Mouse (Mus musculus): Measurements from ENCODE around the gene Capn1.

Capn1 gene

DNA sequence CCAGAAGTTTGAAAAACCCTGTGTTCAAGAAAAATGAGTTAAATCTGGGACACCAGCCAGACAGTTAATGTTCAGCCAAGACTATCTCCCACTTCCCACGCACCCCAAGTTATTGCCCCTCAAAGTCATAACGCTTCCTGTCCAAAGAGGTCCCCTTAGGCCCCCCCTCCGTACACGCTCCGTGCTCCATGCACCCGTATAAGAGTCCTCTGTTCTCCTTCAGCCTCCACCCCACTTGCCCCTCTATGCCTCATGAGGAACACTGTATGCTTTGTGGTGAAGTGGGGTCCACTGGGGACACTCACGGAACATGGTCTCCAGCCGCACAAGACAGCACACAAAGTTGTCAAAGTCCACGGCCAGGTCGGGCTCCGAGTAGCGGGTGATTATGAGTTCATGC lies 25.7 kb downstream of the Capn1 start:
- DNase-seq (ENCODE audit: low read depth), result no peak

DNA sequence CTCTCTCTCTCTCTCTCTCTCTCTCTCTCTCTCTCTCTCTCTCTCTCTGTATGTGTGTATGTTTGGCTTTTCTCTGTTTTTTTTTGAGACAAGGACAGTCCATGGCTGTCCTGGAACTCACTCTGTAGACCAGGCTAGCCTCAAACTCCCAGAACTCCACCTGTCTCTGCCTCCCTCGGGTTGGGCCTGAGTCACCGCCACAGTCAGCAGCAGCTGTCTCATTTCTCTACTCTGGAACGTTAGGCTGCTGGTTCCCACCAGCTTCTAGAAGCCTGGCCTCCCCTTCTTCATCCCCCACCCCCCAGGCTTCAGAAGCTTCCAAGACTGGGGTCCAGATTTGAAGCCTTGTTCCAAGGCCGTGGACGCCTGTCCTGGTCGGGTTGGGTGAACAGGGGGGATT lies 26.1 kb downstream of the Capn1 start:
- no peak for DNase-seq (ENCODE audit: low read depth)

DNA sequence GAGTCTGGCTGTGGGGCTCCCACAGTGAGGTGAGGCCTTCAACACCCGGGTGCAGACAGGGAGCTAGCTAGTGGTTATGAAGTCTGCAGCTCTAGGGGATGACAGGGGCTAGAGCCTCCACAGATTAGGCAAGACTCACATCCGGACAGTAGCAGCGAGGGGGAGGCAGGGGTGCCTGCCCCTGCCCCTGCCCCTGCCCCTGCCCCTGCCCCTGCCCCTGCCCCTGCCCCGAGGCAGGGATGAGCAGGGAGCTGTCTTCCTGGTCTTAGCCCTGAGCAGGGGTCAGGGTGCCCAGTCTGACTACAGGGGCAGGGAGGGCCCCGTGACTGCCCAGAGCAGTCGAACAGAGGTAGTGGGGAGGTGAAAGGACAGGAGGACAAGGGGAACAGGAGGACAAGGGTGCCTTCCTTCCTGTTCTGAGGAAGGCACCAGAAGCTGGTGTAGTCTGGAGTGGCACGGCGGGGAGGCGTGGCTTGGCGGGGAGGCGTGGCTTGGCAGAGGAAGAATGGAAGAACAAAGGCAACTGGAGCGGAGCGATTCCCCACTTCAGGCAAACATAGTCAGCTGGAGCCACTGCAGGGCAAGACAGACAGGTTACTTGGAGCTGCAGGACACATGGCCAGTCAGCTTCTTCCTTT lies 26.8 kb downstream of the Capn1 start:
- DNase-seq (ENCODE audit: low read depth), result peak; percentile 84

DNA sequence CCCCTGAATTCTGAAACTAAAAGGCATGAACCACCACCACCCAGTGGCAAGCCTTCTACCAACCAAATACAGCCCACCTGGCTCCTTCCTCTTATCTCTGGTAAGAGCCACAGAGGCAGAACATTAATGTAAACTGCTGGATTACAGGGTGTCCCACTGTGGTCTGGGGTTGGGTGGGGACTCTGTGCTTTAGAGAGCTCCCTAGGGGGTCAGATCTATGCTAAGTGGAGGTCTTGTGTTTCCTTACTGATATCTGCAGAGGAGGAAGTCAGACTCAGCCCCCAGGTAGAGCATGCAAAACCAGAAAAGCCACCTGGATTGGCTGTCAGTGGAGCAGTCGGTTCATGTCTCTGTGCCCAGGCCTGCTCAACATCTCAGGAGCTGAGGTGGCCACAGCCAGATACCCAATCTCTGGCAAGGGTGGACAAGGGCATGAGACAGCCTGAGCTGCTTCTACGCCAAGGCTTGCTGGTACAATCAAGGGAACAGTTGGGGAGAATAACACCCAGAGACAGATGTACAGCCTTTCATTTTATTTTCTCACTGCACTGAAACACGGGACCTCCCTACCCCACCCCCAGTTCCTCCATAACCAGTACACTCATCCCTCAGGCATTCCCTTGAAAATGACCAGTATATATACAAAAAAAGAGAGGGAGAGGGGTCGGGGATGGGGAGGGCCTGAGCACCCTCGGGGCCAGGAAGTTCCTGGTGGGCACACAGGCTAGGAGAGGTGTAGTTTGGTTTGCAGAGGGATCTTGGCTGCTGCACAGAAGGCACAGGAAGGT lies 27.5 kb downstream of the Capn1 start:
- DNase-seq (ENCODE audit: low read depth), result peak; percentile 86

DNA sequence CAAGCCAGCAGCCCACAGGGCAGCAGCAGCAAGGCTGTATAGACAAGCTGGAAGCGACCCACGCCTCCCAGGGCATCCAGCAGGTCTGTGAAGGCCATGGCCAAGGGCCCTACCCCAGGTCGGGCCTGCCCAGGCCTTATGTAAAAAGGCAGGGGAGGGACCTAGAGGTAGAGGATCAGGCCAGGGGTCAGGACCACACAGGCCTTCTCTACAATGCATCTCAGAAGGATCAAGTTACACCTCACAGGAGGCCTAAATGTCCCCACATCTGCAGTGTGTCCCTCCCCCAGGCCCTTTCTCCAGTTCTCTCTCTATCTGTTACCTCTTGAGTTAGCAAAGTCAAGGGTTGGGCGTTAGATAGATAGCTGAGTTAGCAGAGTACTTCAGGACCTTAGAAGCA lies 29.7 kb downstream of the Capn1 start, which contains the start of gene Slc22a20:
Gene Slc22a20 (minus strand): TSS at position 101 of the 400 bp plus-strand sequence.
- DNase-seq (ENCODE audit: low read depth), result no peak

DNA sequence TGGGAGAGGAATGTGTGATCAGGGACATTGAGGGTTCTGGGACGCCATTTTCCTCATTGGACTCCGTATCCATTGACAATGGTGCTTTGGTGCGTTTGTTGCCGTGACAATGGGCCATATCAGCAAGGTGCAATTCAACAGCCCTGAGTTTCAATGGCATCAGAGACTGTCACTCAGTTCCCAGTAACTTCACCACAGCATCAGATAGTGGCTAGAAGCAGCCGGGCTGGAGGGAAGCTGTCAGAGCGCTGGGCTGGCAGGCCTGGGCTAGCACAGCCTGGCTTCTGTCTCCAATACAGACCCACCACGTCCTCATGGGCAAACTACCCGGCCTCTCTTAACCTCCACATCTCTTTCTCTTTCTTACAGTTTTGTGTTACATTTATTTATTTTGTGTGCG lies 35.2 kb downstream of the Capn1 start:
- no peak for DNase-seq (ENCODE audit: low read depth)

DNA sequence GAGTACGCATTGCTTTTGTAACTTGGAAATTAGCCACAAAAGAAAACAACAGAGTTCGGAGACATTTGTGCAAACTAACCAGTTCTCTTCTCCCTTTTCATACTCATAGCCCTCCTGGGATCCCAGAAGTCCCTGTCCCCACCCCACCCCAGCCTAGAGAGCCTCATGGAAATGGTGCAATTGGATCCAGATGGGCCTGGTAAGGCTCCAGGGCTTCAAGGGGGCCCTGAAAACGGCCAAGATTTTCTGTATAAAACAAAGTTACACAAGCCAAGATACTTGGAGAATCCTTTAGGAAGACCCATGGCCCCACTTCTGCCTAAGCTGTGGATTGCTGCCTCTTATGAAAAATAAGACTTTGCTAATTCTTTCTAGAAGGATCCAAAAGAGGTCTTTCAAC lies 38.0 kb downstream of the Capn1 start:
- DNase-seq (ENCODE audit: low read depth), result peak; percentile 94

DNA sequence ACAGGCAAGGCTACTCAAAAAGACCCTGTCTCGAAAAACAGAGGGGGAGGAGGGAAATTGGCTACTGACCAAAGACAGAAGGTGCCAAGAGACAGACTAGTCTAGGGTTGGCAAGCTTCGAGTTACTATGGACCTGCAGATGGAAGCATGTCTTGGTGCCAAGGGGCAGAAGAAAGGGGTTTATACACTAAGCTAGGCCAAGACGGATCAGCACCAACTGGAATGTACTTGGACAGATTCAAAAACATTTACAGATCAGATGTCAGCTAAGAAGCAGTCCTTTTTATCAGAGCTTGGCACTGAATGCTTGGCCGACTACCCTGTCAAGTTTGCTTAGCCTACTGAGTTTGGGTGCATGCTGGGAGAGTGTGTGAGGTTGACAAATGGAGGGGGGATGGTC lies 40.0 kb downstream of the Capn1 start:
- peak; percentile 59 for DNase-seq (ENCODE audit: low read depth)

DNA sequence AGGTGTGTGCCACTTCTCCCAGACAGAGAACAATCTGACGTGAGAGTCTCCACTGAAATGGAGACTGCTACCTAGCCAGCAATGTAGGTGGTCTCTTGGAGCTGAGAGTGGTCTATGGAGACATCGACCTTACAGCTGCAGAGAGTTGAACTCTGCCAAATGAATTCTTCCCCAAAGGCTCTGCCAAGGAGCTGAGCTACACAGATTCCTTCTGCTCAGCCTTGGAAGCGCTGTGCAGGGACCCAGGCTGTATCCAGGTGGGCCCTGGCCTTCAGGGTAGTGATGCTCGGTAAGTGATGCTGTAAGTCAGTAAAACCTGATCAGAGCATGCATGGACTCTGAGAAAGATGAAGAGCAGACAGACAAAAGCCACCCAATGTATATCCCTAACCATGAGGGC lies 40.6 kb downstream of the Capn1 start:
- peak; percentile 36 for DNase-seq (ENCODE audit: low read depth)

DNA sequence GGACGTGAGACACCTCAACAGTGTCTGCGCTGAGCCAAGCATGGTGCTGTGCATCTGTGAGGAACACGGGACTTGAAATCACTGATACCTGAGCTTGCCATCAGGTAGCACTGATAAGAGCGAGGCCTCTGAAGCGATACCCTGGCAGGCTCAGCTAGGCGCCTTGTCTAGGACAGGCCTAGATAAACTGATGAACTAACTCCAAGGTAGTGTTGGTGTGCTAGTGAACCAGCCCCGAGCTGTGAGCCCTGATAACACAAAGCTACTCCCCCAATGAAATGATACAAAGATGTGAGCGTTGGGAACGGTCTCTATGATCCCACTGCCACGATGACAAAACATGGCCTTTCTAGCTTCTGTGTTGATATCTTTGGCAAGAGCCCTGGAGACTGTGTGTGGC lies 48.0 kb downstream of the Capn1 start:
- no peak for DNase-seq (ENCODE audit: low read depth)

DNA sequence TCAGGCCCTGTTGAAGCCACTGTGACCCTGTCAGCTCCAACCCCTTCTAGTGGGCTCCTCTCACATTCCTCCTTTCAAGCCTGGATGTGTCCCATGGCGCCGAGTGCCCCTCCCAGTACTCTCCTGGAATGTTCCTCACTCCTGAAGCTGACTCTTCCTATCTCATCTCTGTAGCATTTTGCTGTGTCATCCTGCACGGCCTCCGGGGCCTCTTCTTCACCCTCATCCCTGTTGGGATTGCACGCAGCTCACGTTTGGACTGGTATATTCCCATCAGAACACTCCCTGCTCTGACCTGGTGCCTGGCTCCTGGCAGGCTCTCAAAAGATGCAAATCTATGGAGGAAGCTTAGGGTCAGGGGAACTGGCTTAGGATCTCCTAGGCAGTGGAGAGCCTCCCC lies 48.9 kb downstream of the Capn1 start:
- DNase-seq (ENCODE audit: low read depth), result no peak

DNA sequence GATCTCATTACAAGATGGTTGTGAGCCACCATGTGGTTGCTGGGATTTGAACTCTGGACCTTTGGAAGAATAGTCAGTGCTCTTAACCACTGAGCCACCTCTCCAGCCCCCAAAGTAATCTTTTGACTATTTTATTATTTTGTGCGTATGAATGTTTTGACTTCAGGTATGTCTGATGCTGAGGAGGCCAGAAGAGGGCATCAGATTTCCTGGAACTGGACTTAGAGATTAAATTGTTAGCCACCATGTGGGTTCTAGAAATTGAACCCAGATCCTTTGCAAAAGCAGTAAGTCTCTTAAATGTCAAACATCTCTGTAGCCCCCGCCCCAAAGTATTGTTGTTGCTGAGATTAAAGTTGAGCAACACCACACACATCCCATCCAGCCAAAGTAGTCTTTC lies 49.8 kb downstream of the Capn1 start:
- DNase-seq (ENCODE audit: low read depth), result peak; percentile 51

DNA sequence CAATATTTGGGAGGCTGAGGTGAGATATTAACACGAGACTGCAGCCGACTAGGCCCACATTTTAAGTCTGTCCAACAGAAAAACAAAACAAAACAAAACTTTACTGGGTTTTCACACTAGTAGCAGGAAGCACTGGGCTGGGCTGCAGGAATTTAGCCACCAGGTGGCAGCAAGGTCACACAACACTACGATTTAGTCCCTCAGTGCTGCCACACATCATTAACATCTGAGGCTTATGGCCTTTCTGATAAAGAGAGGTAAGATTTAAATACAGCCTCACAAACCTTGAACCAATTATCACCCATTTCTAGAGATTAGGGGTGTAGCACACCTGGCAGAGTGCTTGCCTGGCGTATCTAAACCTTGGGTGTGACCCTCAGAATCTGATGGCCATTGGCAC lies 50.4 kb downstream of the Capn1 start:
- DNase-seq (ENCODE audit: low read depth), result peak; percentile 95

DNA sequence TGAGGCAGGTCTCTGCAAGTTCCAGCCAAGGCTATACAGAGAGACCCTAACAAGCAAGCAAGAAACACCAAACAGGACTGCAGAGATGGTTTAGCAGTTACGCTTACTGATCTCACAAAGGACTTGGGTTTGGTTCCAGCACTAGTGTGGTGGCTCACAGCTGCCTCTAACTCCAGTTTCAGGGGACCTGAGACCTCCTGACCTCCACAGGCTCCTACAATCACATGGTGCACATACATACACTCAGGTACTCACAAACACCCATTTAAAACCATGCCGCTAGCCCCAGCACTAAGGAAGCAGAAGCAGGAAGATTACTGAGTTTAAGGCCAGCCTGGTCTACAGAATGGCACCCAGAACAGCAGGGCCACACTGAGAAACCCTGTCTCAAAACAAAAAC lies 50.9 kb downstream of the Capn1 start:
- DNase-seq (ENCODE audit: low read depth), result no peak

DNA sequence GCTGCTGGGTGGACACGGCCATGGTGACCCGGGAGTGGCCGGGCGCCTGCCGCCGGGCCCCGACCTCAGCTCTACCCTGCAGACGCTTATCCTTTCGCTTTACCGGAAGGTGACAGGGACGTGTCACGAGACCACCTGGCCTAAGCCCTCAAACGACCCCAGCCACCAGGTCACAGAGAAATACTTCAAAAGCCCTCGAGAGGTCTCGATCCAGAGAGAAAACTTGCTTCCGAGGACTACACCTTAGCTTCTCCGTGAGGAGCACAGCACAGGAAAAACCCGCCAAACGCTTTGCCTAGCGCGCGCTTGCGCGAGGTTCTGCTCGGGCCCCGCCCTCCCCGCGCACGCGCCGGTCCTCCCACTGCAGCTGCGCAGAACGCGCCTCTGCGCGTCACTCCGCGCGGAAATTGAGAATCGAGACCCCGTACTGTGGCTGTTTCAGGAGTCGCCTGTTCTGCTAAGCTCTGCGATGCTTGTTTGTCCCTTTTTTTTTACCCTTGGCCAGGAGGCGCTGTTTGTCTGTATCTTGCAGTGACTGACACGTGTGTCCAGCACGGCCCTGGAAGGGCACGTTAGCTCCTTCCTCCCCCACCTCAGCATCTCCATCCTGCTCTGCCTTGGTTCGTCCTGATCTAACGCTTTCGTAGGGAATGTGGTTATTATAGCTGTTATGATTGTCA lies 51.7 kb downstream of the Capn1 start, which contains the start of gene Pola2:
Gene Pola2 (minus strand): TSS at position 320 of the 680 bp plus-strand sequence.
- peak; percentile 93 for DNase-seq (ENCODE audit: low read depth)

DNA sequence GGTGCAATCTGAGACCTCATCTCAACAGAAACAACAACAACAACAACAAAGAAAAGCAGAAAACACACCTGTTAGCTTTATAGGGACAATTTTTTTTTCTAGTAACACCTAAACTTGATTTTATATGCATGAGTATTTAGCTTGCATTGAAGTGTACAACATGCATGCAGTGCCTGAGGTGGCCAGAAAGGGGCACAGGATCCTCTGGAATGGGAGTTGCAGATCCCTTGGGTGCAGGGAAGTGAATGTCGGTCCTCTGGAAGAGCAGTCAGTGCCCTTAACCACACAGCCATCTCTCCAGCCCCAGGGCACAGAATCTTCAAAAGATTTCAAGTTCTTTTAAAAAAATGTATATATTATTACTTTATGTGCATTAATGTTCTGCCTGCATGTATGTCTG lies 53.0 kb downstream of the Capn1 start:
- peak; percentile 58 for DNase-seq (ENCODE audit: low read depth)

DNA sequence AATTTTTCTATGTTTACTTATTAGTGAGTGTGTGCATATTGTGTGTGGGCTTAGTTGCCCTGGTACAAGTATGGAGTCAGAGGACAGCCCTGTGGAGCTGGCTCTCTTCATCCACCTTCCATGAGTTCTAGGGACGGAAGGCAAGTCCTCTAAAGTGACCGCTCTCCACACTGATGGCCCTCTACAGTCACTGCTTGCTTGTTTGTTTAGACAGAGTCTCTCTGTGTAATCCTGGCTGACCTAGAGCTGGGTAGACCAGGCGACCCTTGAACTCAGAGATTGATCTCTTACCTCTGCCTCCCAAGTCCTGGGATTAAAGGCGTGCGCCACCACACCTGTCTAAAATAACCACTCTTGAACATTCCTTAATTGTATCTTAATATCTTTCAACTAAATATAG lies 58.3 kb downstream of the Capn1 start:
- no peak for DNase-seq (ENCODE audit: low read depth)

DNA sequence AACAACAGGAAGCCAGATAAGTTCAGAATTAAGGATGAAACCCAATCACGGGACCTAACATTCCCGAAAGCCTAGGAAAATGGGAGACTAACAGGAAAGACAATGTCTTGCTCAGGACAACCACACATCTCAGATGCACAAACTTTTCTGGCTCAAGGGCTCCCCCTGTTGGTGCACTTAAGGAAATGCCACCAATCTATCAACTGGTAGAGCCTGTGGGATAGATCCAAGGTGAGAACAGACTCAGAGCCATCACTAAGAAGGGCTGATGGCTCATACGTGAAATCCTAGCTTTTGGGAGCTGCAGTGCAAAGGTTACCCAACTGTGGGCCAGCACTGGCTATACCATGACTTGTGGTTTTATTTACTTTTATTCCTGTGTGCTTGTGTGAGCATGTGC lies 59.0 kb downstream of the Capn1 start:
- DNase-seq (ENCODE audit: low read depth), result peak; percentile 97

DNA sequence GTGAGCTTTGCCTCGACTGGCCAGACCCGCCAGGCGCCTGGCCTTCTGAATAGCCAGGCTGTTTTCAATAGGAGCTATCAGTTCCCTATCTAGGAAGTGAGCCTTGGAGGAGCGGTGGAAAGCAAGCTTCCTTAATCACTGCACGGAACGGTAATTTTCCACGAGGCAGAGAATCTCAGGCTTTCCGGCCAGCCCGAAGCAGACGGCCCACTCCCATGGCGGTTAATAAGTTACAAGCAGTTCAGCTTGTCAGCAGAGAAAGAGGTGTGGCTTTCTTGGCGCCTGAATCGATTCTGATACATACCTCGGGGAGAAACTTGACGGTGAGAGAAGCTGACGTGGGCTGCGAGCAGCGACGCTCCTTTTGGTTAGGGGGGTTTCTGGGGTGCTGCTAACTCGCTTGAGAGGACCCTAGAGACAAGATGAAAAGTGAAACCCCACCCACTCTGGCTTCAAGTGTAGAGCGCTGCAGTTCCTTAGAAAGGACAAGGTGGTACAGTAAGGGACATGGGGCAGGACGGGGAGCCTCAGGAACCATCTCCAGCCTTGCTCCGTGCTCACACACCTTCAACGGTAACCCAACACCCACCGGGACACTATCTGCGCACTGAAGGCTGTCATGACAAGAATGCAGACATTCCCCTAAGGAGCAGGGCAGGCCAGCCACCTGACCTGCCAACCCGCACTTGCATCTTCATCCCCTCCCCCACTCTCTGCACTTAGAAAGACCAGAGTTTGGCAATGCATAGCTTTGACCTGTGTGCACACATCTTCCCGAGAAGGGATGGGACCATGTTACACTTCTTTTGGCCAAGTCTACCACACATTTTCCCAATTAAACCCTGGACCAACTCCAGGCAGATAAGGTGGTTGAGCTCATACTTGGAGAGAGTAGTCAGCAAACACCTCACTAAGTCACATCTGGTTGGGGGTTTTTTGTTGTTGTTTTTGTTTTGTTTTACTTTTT lies 59.7 kb downstream of the Capn1 start:
- DNase-seq (ENCODE audit: low read depth), result peak; percentile 97

DNA sequence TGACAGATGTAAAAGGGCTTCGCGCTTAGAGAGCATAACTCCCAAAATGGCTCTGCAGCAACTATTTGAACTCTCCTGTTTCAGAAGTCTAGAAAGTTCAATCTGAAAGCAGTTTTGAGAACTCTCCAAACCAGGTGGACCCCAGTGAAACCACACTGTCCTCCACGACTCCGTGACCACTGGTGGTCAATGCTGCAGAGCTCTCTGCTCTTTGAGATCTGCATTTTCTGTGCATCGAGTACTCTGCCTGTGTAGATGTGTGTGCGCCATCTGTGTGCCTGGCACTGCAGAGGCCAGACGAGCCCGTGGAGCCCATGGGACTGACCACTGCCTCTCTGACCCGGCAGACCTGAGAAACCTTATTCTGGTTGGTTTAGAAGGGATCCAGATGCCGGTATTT lies 60.8 kb downstream of the Capn1 start:
- DNase-seq (ENCODE audit: low read depth), result no peak

DNA sequence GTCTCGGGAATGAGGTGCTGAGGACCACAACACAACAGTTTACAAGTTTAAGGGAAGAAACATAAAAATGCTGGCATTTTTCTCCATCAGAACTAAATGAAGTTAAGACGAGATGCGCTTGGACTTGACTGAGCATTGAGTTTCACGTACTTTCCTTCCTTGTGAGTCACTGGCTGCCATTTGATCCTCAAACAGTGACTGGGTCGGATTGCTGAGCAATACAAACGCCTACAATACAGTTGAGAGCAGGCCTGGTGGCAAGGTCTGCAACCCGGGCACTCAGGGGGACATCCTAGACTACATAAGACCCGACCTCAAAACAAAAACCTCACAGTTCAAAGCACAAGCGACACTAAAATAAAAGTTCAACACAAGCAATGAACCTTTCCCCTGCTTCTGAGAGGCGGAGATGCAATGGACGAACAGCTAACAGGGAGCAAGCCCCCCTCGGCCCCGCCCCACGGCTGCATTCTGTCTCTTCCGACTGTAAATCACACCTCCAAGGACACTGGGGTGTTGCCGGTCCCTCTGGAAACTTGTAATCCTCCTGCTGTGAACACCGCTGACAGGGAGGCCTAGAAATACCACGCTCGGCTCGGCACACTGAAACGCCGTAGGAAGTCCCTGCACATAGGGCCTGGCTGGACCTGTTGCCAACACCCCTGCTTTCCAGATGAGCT lies 61.5 kb downstream of the Capn1 start:
- peak; percentile 65 for DNase-seq (ENCODE audit: low read depth)
